Mouse (Mus musculus) cerebellum, adult 2 months (tissue): ENCODE data around the gene Txndc11.

ENCODE experiments used
- CTCF ChIP-seq: fragments of 200-500 bp; IDR thresholded peaks from 2 replicates; pipeline ENCODE4 v1.5.1; 2011; ENCODE audit warnings: low read depth, mild to moderate bottlenecking, control low read depth, low read length, moderate library complexity, borderline replicate concordance; ENCODE audit not compliant: insufficient read depth
- POLR2A ChIP-seq: fragments of 200-500 bp; IDR thresholded peaks from 2 replicates; pipeline ENCODE4 v1.6.1; 2011; ENCODE audit warnings: low read length, control low read depth, borderline replicate concordance; ENCODE audit not compliant: insufficient read depth

GRCm38 (mm10) chr16:11177404-11177803 is 43.0 kb upstream of the Txndc11 start:
- TF ChIP-seq POLR2A (no peak), CTCF (no peak)
